Mouse (Mus musculus) left cerebral cortex, adult 9 months (tissue): ENCODE measurements at regions not wholly inside any gene's neighbourhood (a gene's known extent, or its start where the extent isn't known, plus 50 kb on each side); places are given as distances from the start of the nearest gene placed in this dataset.

ENCODE experiments used
- DNase-seq, 2 experiments: peaks; one replicate each; pipeline ENCODE4 v3.0.0; 2022; ENCODE audit warnings: low spot score in 2 of 2

DNA sequence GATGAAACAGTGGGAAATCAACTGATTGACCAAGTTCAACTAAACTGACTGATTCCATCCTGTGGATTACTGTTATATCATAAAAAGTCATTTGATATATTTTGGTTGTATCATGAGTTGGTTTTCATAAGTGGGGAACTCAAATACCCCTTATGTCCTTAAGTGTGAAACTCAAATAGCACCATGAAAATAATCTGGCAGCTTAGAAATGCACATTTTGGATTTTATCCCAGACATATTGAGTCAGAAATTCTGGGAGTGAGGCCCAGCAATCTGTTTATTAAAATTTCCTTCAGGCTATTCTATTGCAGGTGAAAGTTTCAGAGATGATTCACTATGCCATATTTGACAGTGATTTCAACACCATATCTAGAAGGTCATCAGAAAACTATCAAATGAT is 1573.7 kb downstream of the Pcdh9 start:
- peak; percentile 18 to 24 for DNase-seq

DNA sequence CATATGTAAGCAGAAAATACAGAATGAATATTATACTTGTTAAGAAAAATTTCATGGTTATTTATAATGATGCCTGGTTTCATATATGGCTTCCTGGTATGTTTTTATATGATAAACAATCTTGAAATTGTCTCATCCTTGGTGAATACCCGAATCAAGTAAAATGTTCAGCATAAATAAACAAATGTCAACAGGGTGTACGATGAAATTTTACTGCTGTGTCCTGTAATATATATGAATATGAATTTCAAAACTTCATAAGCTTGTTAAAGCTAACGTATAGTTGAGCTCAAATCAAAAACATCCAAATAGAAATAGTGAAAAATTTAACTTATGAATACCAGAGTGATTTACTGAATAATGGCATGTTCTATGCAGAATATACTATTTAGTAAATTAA is 1586.5 kb downstream of the Pcdh9 start:
- no peak for DNase-seq

DNA sequence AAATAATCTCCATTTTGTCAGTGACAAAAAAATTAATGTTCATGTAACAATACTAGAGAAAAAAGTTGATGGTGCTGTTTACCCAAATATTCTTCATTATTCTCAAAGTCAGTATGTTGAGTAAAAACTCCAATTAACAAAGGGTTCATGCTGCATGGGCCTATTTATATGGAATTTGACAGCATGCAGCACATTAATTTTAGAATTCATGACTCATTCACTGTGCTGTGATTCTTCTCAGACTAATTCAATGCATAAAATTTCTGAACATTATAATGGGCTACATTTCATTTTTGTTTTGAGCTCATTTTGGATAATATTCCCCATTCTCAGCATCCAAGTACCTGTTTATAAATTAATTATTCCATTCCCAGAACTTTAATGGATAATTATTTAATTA is 1619.3 kb downstream of the Pcdh9 start:
- no peak for DNase-seq

DNA sequence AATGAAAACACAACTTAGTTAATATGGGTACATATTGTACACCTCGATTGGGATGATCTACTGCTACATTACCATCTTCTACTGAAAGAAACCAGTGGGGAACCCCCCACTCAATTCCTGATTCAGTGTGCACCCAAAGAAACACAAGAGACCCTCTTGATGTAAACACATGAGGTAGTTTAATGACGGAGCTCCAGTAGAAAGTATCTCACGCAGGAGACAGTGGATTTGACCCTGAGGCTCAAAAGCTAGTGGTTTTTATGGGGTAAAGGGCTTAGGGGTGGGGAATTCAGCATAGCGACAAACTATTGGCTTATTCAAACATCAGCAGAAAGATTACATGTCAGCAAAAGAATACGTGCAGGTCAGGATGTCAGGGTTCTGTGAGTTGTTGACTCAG is 1667.7 kb downstream of the Pcdh9 start:
- DNase-seq: no peak
